Mouse (Mus musculus) intestine, embryonic 15.5 days (tissue): ENCODE data around the gene Abhd10. TPM values are rescaled to one million over a fixed set of nuclear protein-coding genes. Genes with fewer than 3 reads are reported as not detected.

ENCODE experiments used
- ATAC-seq: fragments of 200-750 bp; cut with Nextera tagmentation; 2 replicates; pipeline ENCODE4 v1.8.0; 2017; ENCODE audit warnings: moderate TSS enrichment, moderate library complexity
- H3K27ac ChIP-seq: fragments of 300-500 bp; sonication (generic); 2 replicates; pipeline ENCODE4 v1.5.1; 2015; ENCODE audit warnings: mild to moderate bottlenecking, inconsistent platforms
- H3K27me3 ChIP-seq: fragments of 300-500 bp; sonication (generic); replicated peaks from 2 replicates; pipeline ENCODE4 v1.6.1; 2015; ENCODE audit warnings: inconsistent platforms
- H3K36me3 ChIP-seq: fragments of 300-500 bp; sonication (generic); 2 replicates; pipeline ENCODE4 v1.6.1; 2015; ENCODE audit warnings: inconsistent platforms
- H3K4me1 ChIP-seq: fragments of 300-500 bp; sonication (generic); replicated peaks from 2 replicates; pipeline ENCODE4 v1.6.1; 2015; ENCODE audit warnings: inconsistent platforms
- H3K4me2 ChIP-seq: fragments of 300-500 bp; sonication (generic); replicated peaks from 2 replicates; pipeline ENCODE4 v1.6.1; 2015; ENCODE audit warnings: mild to moderate bottlenecking, inconsistent platforms
- H3K4me3 ChIP-seq: fragments of 300-500 bp; sonication (generic); replicated peaks from 2 replicates; pipeline ENCODE4 v1.5.1; 2015; ENCODE audit warnings: inconsistent platforms
- H3K9ac ChIP-seq: fragments of 300-500 bp; sonication (generic); 2 replicates; pipeline ENCODE4 v1.6.1; 2015; ENCODE audit warnings: inconsistent platforms
- H3K9me3 ChIP-seq: fragments of 300-500 bp; sonication (generic); 2 replicates; pipeline ENCODE4 v1.6.1; 2016; ENCODE audit warnings: inconsistent platforms
- WGBS: fragments of 180-500 bp; shearing (Covaris S2); methylation state at CpG from one replicate; pipeline ENCODE4 v1.1.7; 2015; 5-methylcytosine and 5-hydroxymethylcytosine counted together
- polyA plus RNA-seq: library from polyadenylated mRNA; unstranded; fragments of >200 nt; fragmentation: Nextera tagmentation; extraction: Ambion mirVana; gene quantifications from 2 replicates; pipeline ENCODE4 v1.2.1, GENCODE M21; 2015

Abhd10 gene
- polyA plus RNA-seq, 1 experiment from 2014 or later, result 35.1 TPM

DNA sequence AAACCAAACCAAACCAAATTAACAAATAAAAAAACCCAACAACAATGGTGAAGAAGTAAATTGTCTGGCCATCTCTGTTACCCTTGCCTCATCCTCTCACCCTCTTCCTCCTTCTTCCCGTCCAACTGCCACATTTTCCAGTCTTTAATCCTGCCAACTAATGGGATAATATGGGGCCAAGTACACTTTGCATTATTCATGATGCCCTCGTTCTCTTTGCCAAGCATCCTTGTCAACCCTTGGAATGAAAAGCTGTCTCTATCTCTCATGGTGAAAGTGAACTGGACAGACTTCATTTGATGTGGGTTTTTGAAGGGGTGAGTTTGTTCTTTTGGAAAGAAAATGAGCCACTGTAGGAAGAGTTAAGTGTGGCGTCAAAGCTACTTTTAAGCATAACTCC lies 49.9 kb downstream of the Abhd10 start:
- Histone ChIP-seq H3K27ac (no peak overlapping the region), H3K27me3 (no peaks in the 10 kb centered on the region), H3K4me1 (no peaks in the 10 kb centered on the region), H3K4me2 (no peak overlapping the region), H3K36me3 (no peaks in the 10 kb centered on the region), H3K9ac (no peak overlapping the region), H3K4me3 (no peak overlapping the region), H3K9me3 (no peaks in the 10 kb centered on the region)
- ATAC-seq, result no peak
- WGBS, result 77% methylated on average over 3 of the region's 3 CpGs

DNA sequence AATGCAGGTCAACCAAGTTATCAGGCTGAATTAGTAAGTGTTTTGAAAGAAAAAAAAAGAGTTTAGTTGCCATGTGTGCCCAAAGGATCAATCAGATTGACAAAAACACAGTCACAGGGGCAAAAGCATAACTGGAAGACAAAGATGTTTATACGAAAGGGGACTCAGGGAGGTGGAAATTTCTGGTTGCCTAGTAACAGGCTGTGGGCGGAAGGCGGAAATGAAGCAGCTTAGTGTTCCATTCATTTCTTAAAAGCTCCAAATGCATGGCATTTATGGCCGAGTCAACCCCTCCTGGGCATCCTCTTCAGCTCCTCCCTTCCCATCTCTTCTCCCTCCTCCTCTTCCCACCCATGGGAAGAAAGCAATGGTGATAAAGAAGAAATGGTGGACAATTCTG lies 52.6 kb downstream of the Abhd10 start:
- 24% methylated on average over 4 of the region's 4 CpGs for WGBS
- ATAC-seq, result no peak
- H3K9me3 ChIP-seq, result no peaks in the 10 kb centered on the region

DNA sequence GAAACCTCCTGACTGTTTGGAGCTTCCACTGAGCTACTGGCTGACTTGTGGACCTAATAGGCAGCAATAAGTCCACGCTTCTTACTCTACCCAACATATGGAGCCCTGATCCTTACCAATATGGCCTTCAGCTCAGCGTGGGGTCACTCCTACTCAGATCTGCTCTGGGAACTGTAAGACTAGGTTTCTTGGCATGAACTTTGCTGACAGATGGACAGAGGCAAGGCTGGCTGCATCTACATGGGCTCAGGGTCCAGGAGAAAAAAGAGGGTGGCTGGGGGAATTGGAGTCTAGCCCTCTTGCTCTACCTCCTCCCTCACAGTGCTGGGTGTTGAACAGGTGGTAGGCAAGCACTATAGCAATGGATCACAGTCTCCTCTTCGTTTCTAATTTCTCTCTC lies 55.9 kb downstream of the Abhd10 start:
- Histone ChIP-seq H3K27me3 (no peaks in the 10 kb centered on the region), H3K27ac (no peak overlapping the region), H3K36me3 (no peaks in the 10 kb centered on the region), H3K9me3 (no peaks in the 10 kb centered on the region), H3K4me1 (no peaks in the 10 kb centered on the region), H3K4me2 (no peak overlapping the region), H3K9ac (no peak overlapping the region), H3K4me3 (no peak overlapping the region)
- ATAC-seq, result no peak
- WGBS, result 82% methylated on average over 3 of the region's 3 CpGs

More for the DNA sequence above, 52.6 kb downstream of the Abhd10 start:
- no peak overlapping the region for H3K4me2 ChIP-seq
- H3K27me3 ChIP-seq, result no peaks in the 10 kb centered on the region
- H3K36me3 ChIP-seq, result no peaks in the 10 kb centered on the region
- no peak overlapping the region for H3K9ac ChIP-seq
- no peak overlapping the region for H3K27ac ChIP-seq
- H3K4me3 ChIP-seq, result no peak overlapping the region
- H3K4me1 ChIP-seq, result no peaks in the 10 kb centered on the region

DNA sequence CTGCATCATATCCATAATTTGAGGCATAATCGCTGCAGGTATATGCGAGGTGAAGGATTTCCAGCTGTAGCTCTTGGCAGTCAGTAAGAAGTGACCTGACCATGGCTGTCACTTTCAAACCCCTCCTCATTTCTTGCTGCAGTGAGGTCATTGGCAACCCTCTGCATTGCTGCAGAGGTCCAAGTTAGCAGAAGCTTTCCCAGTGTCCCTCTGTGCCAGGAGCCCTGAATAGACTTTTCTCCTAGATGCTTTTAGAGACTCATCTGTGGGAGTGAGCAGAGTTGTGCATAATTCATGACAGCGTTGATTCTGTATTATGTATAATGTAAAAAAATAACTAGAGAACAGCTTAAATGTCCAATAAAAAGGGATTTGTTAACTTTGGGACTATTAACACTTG lies 57.5 kb downstream of the Abhd10 start:
- H3K9ac ChIP-seq, result no peak overlapping the region
- H3K4me2 ChIP-seq, result no peak overlapping the region
- ATAC-seq, result no peak
- H3K36me3 ChIP-seq, result no peaks in the 10 kb centered on the region
- H3K4me1 ChIP-seq, result no peaks in the 10 kb centered on the region
- WGBS, result 71% methylated on average over 3 of the region's 3 CpGs
- H3K9me3 ChIP-seq, result no peaks in the 10 kb centered on the region
- H3K27me3 ChIP-seq, result no peaks in the 10 kb centered on the region
- H3K4me3 ChIP-seq, result no peak overlapping the region
- no peak overlapping the region for H3K27ac ChIP-seq

DNA sequence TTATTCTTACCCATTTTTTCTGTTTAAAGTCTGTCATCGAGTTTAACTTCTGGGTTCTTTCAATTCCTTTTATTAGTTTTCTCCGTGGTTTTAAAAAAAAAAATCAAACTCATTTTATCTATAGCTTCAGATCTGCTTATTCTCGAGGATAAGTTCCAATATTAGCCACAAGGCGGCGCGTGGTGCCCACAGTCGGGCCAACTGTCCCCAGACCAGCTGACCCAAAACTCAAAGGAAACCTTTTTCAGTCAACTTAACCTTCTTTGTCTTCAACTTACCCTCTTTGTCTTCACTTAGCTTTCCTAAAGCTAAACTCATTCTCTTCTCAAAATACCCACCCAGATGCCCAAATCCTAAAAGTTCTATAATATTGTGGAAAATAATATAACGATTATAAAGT lies 57.9 kb downstream of the Abhd10 start:
- WGBS, result 13% methylated on average over 8 of the region's 8 CpGs

More for the DNA sequence above, 57.9 kb downstream of the Abhd10 start:
- Histone ChIP-seq H3K9me3 (no peaks in the 10 kb centered on the region), H3K27me3 (no peaks in the 10 kb centered on the region), H3K4me3 (no peak overlapping the region), H3K27ac (no peak overlapping the region), H3K36me3 (no peaks in the 10 kb centered on the region), H3K9ac (no peak overlapping the region), H3K4me2 (no peak overlapping the region), H3K4me1 (no peaks in the 10 kb centered on the region)
- ATAC-seq, result no peak

Other genes with a start within 250 kb of the Abhd10 start
- gene Gm609, start 250.0 kb downstream of the Abhd10 start, polyA plus RNA-seq, result 2.2 and 2.7 TPM in 2 replicates
- gene Gm17783, start 210.9 kb downstream of the Abhd10 start, polyA plus RNA-seq, result 4.5 and 5.6 TPM in 2 replicates
- gene Slc9c1, start 207.6 kb downstream of the Abhd10 start, polyA plus RNA-seq, result 0.04 TPM in 1 of 2 replicates, not detected in the other
- 0.10 and 0.14 TPM in 2 replicates for gene Gcsam, start 132.6 kb downstream of the Abhd10 start, polyA plus RNA-seq
- 3.9 and 4.2 TPM in 2 replicates for gene BC016579, start 88.9 kb downstream of the Abhd10 start, polyA plus RNA-seq
- gene Tmprss7, start 49.3 kb downstream of the Abhd10 start, polyA plus RNA-seq, result 0.24 and 0.25 TPM in 2 replicates
- gene Tagln3, start 18.3 kb downstream of the Abhd10 start, polyA plus RNA-seq, result 28.0 and 28.1 TPM in 2 replicates
- 28.7 and 31.8 TPM in 2 replicates for gene Phldb2, start 210.6 kb upstream of the Abhd10 start, polyA plus RNA-seq